Comparison of ENCODE assay signal across 16 mouse cellular contexts in the genomic region with DNA sequence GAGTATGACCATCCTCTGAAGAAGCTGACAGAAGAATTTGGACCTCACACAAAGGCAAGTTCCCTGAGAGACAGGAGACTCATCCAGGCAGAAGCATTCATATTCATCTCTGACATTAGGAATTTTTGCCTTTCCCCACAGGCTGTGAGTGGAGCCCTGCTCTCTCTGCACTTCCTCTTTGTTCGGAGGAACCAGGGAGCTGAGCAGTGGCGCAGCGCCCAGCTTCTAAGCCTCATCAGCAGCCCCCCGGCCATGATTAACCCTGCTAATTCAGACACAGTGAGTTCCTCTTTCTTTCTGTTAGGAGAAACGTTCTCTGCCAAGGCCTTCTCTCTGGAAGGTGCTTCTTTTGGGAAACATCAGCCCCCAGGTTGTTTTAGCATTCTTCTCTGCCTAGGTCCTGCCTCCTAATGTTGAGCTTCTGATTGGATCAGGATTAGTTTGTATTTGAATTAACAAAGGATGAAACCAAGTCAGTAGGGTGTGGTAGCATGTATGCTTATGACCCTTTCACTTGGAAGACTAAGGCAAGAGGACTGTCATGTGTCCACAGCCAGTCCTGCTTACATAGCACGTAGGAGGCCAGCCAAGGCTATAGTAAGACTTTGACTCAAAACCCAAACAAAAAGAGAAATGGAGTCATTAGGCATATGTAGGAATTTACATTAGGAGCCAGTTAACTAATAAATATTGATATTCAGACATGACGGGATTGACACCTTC. TPM values are rescaled to one million over a fixed set of nuclear protein-coding genes. Genes with fewer than 3 reads are reported as not detected.
DNase-seq lines count a peak whose midpoint lies in the region; ATAC-seq and TF ChIP-seq lines count a peak whose summit lies in the region.
"Had no signal": no experiment of that assay in that cellular context is flagged by ENCODE, and none has a peak within 500 bp of the region (broad histone marks: within the 10 kb centered on the region; RNA-seq: fewer than 3 reads in every experiment).

No protein-coding gene starts in this region.

- peak overlapping the region; percentile 70 for H3K27ac ChIP-seq in macrophage
- H3K27ac ChIP-seq in hindbrain, embryonic 11.5 days (ENCODE audit: low read depth, low read length) = no peak overlapping the region
- H3K27ac ChIP-seq: hindbrain, embryonic 12.5 days had no signal

- no peak overlapping the region for H3K4me3 ChIP-seq in macrophage (ENCODE audit: inconsistent target)
- no peak overlapping the region for H3K4me3 ChIP-seq in hindbrain, embryonic 11.5 days (ENCODE audit: low read depth, low read length)
- H3K4me3 ChIP-seq: hindbrain, embryonic 12.5 days had no signal

- intact Hi-C loops in gastrocnemius, postnatal 14 days (cut with DNase I; ENCODE audit: low total_unique reads) = no loop called here
- intact Hi-C loops in gastrocnemius, postnatal 36 days (cut with DNase I) = no loop called here

- no peaks in the 10 kb centered on the region for H3K27me3 ChIP-seq in hindbrain, embryonic 11.5 days (ENCODE audit: control insufficient read depth, insufficient read depth, low read length)
- H3K27me3 ChIP-seq: hindbrain, embryonic 12.5 days had no signal

- H3K9me3 ChIP-seq in hindbrain, embryonic 11.5 days (ENCODE audit: control insufficient read depth, low read length) = no peaks in the 10 kb centered on the region
- H3K9me3 ChIP-seq: hindbrain, embryonic 12.5 days had no signal

- no peak for TF ChIP-seq CTCF in brain, embryonic 14.5 days (IDR thresholded peaks at IDR 0.05; ENCODE audit: borderline replicate concordance, extremely low read depth, insufficient read depth, insufficient read length)

- peaks cover 80% of the 10 kb centered on the region for H3K79me2 ChIP-seq in macrophage (ENCODE audit: inconsistent target)

- no peak for TF ChIP-seq POLR2A in brain, embryonic 14.5 days (IDR thresholded peaks at IDR 0.05; ENCODE audit: borderline replicate concordance, extremely low read depth, insufficient read depth, insufficient read length, poor library complexity, severe bottlenecking)

- H3K36me3 ChIP-seq in macrophage (ENCODE audit: inconsistent target) = peaks cover 78% of the 10 kb centered on the region
- no peaks in the 10 kb centered on the region for H3K36me3 ChIP-seq in hindbrain, embryonic 11.5 days (ENCODE audit: control insufficient read depth, insufficient read depth, low read length)
- H3K36me3 ChIP-seq: hindbrain, embryonic 12.5 days had no signal

- no peak overlapping the region for H3K4me2 ChIP-seq in hindbrain, embryonic 11.5 days (replicated peaks; ENCODE audit: low read depth, low read length)
- H3K4me2 ChIP-seq: hindbrain, embryonic 12.5 days; liver, embryonic 11.5 days had no signal

- no peak overlapping the region for H3K9ac ChIP-seq in hindbrain, embryonic 11.5 days (ENCODE audit: low read depth, low read length)
- H3K9ac ChIP-seq: hindbrain, embryonic 12.5 days had no signal

- ATAC-seq in hindbrain, embryonic 11.5 days (ENCODE audit: low FRiP score) = no peak
- ATAC-seq: CD4-positive, CD25-positive, alpha-beta regulatory T cell, adult 4 months; forebrain, embryonic 16.5 days had no signal

- peak; percentile 17 for DNase-seq in gastrocnemius, postnatal 14 days
- DNase-seq in gastrocnemius, postnatal 36 days = no peak
- DNase-seq in lung, adult 18-20 months = peak; percentile 7 to 11
- DNase-seq in lung, postnatal 25 days (ENCODE audit: low spot score) = no peak
- peak; percentile 49 for DNase-seq in brain, embryonic 14.5 days (ENCODE audit: low read depth)
- no peak for DNase-seq in hindbrain, embryonic 11.5 days (ENCODE audit: low spot score)
- no peak for DNase-seq in ovary, postnatal 36 days (ENCODE audit: low spot score)
- DNase-seq: embryo, embryonic 11 days; right cerebral cortex, postnatal 25 days; thymus, adult 2 months had no signal

- H3K4me1 ChIP-seq in hindbrain, embryonic 11.5 days (replicated peaks; ENCODE audit: control insufficient read depth, insufficient read depth, low read length) = no peaks in the 10 kb centered on the region
- H3K4me1 ChIP-seq: hindbrain, embryonic 12.5 days had no signal

- WGBS in macrophage (ENCODE audit: missing documents) = 23% methylated on average over 7 of the region's 7 CpGs
- 79% methylated on average over 7 of the region's 7 CpGs for WGBS in hindbrain, embryonic 11.5 days

RNA-seq across cellular contexts. Expression of gene Nckap1l, which starts 9.1 kb away (rescaled TPM):
- total RNA-seq in gastrocnemius, postnatal 14 days (2021) = 1 to 10 TPM; 1.7 to 1.8 TPM
- 1 to 10 TPM; 1.2 to 1.3 TPM for total RNA-seq in gastrocnemius, postnatal 36 days (2021)
- 1.6 and 2.2 TPM in 2 replicates for polyA plus RNA-seq in brain, embryonic 14.5 days (2012; rRNA removed)
- total RNA-seq in macrophage (2018; cell fraction: chromatin; rRNA removed) = 1,000 to 10,000 TPM in 12 of 26 experiments, 100 to 1,000 TPM in 14; 735 to 2,155 (median 938) TPM
- total RNA-seq in macrophage (2018; cell fraction: cytosol; rRNA removed) = 100 to 1,000 TPM; 243 to 406 (median 320) TPM
- total RNA-seq in macrophage (2018; cell fraction: nucleus; rRNA removed) = 1,000 to 10,000 TPM in 1 of 26 experiments, 100 to 1,000 TPM in 25; 403 to 1,047 (median 492) TPM
- polyA plus RNA-seq in macrophage (2018) = 290 to 353 TPM (median 316 TPM) in 3 replicates
- polyA plus RNA-seq in hindbrain, embryonic 11.5 days (2014; fragmentation: Nextera tagmentation; extraction: Ambion mirVana) = 1.8 and 2.7 TPM in 2 replicates

RNA-seq across cellular contexts. Expression of gene Gtsf2, which starts 14.4 kb away (rescaled TPM):
- not detected for total RNA-seq in gastrocnemius, postnatal 14 days (2021)
- not detected for total RNA-seq in gastrocnemius, postnatal 36 days (2021)
- not detected in 2 replicates for polyA plus RNA-seq in brain, embryonic 14.5 days (2012; rRNA removed)
- not detected for total RNA-seq in macrophage (2018; cell fraction: chromatin; rRNA removed)
- total RNA-seq in macrophage (2018; cell fraction: cytosol; rRNA removed) = not detected
- total RNA-seq in macrophage (2018; cell fraction: nucleus; rRNA removed) = not detected
- polyA plus RNA-seq in macrophage (2018) = not detected in 3 replicates
- not detected in 2 replicates for polyA plus RNA-seq in hindbrain, embryonic 11.5 days (2014; fragmentation: Nextera tagmentation; extraction: Ambion mirVana)
- total RNA-seq: layer of hippocampus, adult 18-20 months had no signal
- polyA plus RNA-seq: CD4-positive, CD25-positive, alpha-beta regulatory T cell, adult 4 months; forebrain, embryonic 16.5 days; hindbrain, embryonic 12.5 days; liver, embryonic 11.5 days; thymus, adult 2 months had no signal

RNA-seq across cellular contexts. Expression of gene Gtsf1, which starts 32.4 kb away (rescaled TPM):
- total RNA-seq in gastrocnemius, postnatal 14 days (2021) = not detected
- total RNA-seq in gastrocnemius, postnatal 36 days (2021) = not detected
- polyA plus RNA-seq in brain, embryonic 14.5 days (2012; rRNA removed) = not detected in 2 replicates
- total RNA-seq in macrophage (2018; cell fraction: chromatin; rRNA removed) = not detected
- not detected for total RNA-seq in macrophage (2018; cell fraction: cytosol; rRNA removed)
- total RNA-seq in macrophage (2018; cell fraction: nucleus; rRNA removed) = not detected
- polyA plus RNA-seq in macrophage (2018) = not detected in 3 replicates
- polyA plus RNA-seq in hindbrain, embryonic 11.5 days (2014; fragmentation: Nextera tagmentation; extraction: Ambion mirVana) = not detected in 2 replicates
- total RNA-seq: layer of hippocampus, adult 18-20 months had no signal
- polyA plus RNA-seq: CD4-positive, CD25-positive, alpha-beta regulatory T cell, adult 4 months; forebrain, embryonic 16.5 days; hindbrain, embryonic 12.5 days; liver, embryonic 11.5 days; thymus, adult 2 months had no signal

RNA-seq across cellular contexts. Expression of gene Pde1b, which starts 40.1 kb away (rescaled TPM):
- 1 to 10 TPM in 1 of 2 experiments, under 1 TPM in 1; 0.94 to 1.2 TPM for total RNA-seq in gastrocnemius, postnatal 14 days (2021)
- under 1 TPM; 0.26 to 0.44 TPM for total RNA-seq in gastrocnemius, postnatal 36 days (2021)
- 92.4 and 94.5 TPM in 2 replicates for polyA plus RNA-seq in brain, embryonic 14.5 days (2012; rRNA removed)
- 1,000 to 10,000 TPM in 2 of 26 experiments, 100 to 1,000 TPM in 24; 472 to 1,466 (median 641) TPM for total RNA-seq in macrophage (2018; cell fraction: chromatin; rRNA removed)
- total RNA-seq in macrophage (2018; cell fraction: cytosol; rRNA removed) = 10 to 100 TPM in 9 of 26 experiments, 1 to 10 TPM in 17; 3.8 to 25.8 (median 7.4) TPM
- 100 to 1,000 TPM; 123 to 577 (median 231) TPM for total RNA-seq in macrophage (2018; cell fraction: nucleus; rRNA removed)
- polyA plus RNA-seq in macrophage (2018) = 11.3 to 21.5 TPM (median 12.8 TPM) in 3 replicates
- 38.1 and 39.0 TPM in 2 replicates for polyA plus RNA-seq in hindbrain, embryonic 11.5 days (2014; fragmentation: Nextera tagmentation; extraction: Ambion mirVana)

Comparison
In these comparisons a context has a peak if more than half of its experiments do, and no peak if none do; other contexts are left out.
1. DNase-seq: peak in gastrocnemius, postnatal 14 days (single experiment), lung, adult 18-20 months (2 of 2) and brain, embryonic 14.5 days (single experiment); none in gastrocnemius, postnatal 36 days (0 of 2), lung, postnatal 25 days (single experiment), hindbrain, embryonic 11.5 days (single experiment) and ovary, postnatal 36 days (single experiment).
2. RNA of gene Nckap1l, which starts 9.1 kb away (polyA plus RNA-seq): 290 to 353 TPM in macrophage; 1.8 to 2.7 TPM in hindbrain, embryonic 11.5 days and 1.6 to 2.2 TPM in brain, embryonic 14.5 days; every median in the first group is over 10 times any median in the second.